In genomic region chr8:19026466-19026865, GRCm38 (mm10) we compare ENCODE assay signal across 24 mouse cellular contexts. TPM values are rescaled to one million over a fixed set of nuclear protein-coding genes. Genes with fewer than 3 reads are reported as not detected.
DNase-seq lines count a peak whose midpoint lies in the region; TF ChIP-seq lines count a peak whose summit lies in the region.
"Had no signal": no experiment of that assay in that cellular context is flagged by ENCODE, and none has a peak within 500 bp of the region (broad histone marks: within the 10 kb centered on the region; RNA-seq: fewer than 3 reads in every experiment).

Gene Defb38, minus strand, starts transcription at chr8:19026566.

- H3K27ac ChIP-seq in gastrocnemius, adult 2 months, result no peak within 1 kb of the TSS

- DNase-seq in gonadal fat pad, adult 2 months (ENCODE audit: low read depth), result no peak
- DNase-seq in gastrocnemius, adult 2 months, result no peak
- DNase-seq: adrenal gland, adult 2 months; adrenal gland, adult 8-10 months; adrenal gland, postnatal 10 days; adrenal gland, postnatal 14 days; adrenal gland, postnatal 25 days; adrenal gland, postnatal 36 days; B cell, adult 2 months; cerebellum, adult 11 months; cerebellum, adult 11-12 months; cerebellum, adult 18-20 months; cerebellum, adult 2 months had no signal

- intact Hi-C loops in gastrocnemius, adult 2 months (cut with DNase I), result no loop called here

- no peak for TF ChIP-seq CTCF in gastrocnemius, adult 2 months (IDR thresholded peaks at IDR 0.05)

- H3K4me3 ChIP-seq in gastrocnemius, adult 2 months, result no peak within 1 kb of the TSS

RNA-seq across cellular contexts. Expression of gene Defb38, which starts in this region (rescaled TPM):
- polyA plus RNA-seq in gonadal fat pad, adult 2 months (2012; rRNA removed), result 68.5 and 97.3 TPM in 2 replicates
- not detected for total RNA-seq in gastrocnemius, adult 2 months (2021)
- total RNA-seq: adrenal gland, adult 18-20 months; adrenal gland, adult 2 months; adrenal gland, adult 8-10 months; adrenal gland, postnatal 10 days; adrenal gland, postnatal 14 days; adrenal gland, postnatal 25 days; adrenal gland, postnatal 36 days; adrenal gland, postnatal 4 days; CH12.LX; ES-E14; G1E; MEL had no signal
- polyA plus RNA-seq: activated CD4-positive, CD25-positive, alpha-beta regulatory T cell, adult 4 months; adrenal gland, adult 2 months; brain, embryonic 14.5 days; C2C12; CD4-positive, CD25-positive, alpha-beta regulatory T cell, adult 4 months; cerebellum, adult 2 months; G1E; Patski had no signal
